Mouse (Mus musculus) kidney, adult 11 months (tissue): Measurements from ENCODE around the gene Slc16a2.
"Not testable (repeated sequence)": the region's sequence is repeated elsewhere in the genome, so short reads cannot be mapped to it uniquely, and the experiment has no call there.

Source experiments
- DNase-seq: peaks from one replicate; pipeline ENCODE4 v3.0.0; 2022

Gene Slc16a2

GRCm38 (mm10) chrX:103733091-103733490 is 88.7 kb downstream of the Slc16a2 start:
- no peak for DNase-seq

- peak; percentile 23 for DNase-seq
These were observed 89.6 kb downstream of the Slc16a2 start for GRCm38 (mm10) chrX:103732033-103732703.

GRCm38 (mm10) chrX:103722437-103722836 is 99.3 kb downstream of the Slc16a2 start:
- peak; percentile 79 for DNase-seq

GRCm38 (mm10) chrX:103719618-103720185 is 102.1 kb downstream of the Slc16a2 start:
- DNase-seq = no peak

GRCm38 (mm10) chrX:103712922-103713321 is 108.9 kb downstream of the Slc16a2 start:
- DNase-seq = no peak

- no peak for DNase-seq
These were observed 112.1 kb downstream of the Slc16a2 start for GRCm38 (mm10) chrX:103709671-103710070.

- peak; percentile 71 for DNase-seq
These were observed 113.2 kb downstream of the Slc16a2 start for GRCm38 (mm10) chrX:103708592-103708991.

- no peak for DNase-seq
These were observed 117.2 kb downstream of the Slc16a2 start for GRCm38 (mm10) chrX:103704611-103705010.

GRCm38 (mm10) chrX:103704024-103704423 is 117.8 kb downstream of the Slc16a2 start:
- DNase-seq = no peak

GRCm38 (mm10) chrX:103697796-103698195 is 124.0 kb downstream of the Slc16a2 start:
- no peak for DNase-seq

GRCm38 (mm10) chrX:103696081-103696519 is 125.7 kb downstream of the Slc16a2 start:
- DNase-seq = no peak

GRCm38 (mm10) chrX:103695165-103695996 is 126.4 kb downstream of the Slc16a2 start:
- peak; percentile 56 for DNase-seq

- no peak for DNase-seq
These were observed 127.0 kb downstream of the Slc16a2 start for GRCm38 (mm10) chrX:103694787-103695164.

- DNase-seq = no peak
These were observed 127.4 kb downstream of the Slc16a2 start for GRCm38 (mm10) chrX:103694381-103694780.

GRCm38 (mm10) chrX:103692916-103693315 is 128.9 kb downstream of the Slc16a2 start:
- no peak for DNase-seq

- DNase-seq = no peak
These were observed 133.2 kb downstream of the Slc16a2 start for GRCm38 (mm10) chrX:103688551-103688950.

GRCm38 (mm10) chrX:103674674-103675073 is 147.1 kb downstream of the Slc16a2 start:
- DNase-seq = peak; percentile 43

- no peak for DNase-seq
These were observed 148.0 kb downstream of the Slc16a2 start for GRCm38 (mm10) chrX:103673761-103674160.

- no peak for DNase-seq
These were observed 151.5 kb downstream of the Slc16a2 start for GRCm38 (mm10) chrX:103670245-103670644.

- not testable (repeated sequence) for DNase-seq
These were observed 157.3 kb downstream of the Slc16a2 start for GRCm38 (mm10) chrX:103664445-103664844.

GRCm38 (mm10) chrX:103658985-103659384 is 162.8 kb downstream of the Slc16a2 start:
- DNase-seq = no peak

GRCm38 (mm10) chrX:103653021-103653420 is 168.8 kb downstream of the Slc16a2 start:
- DNase-seq = peak; percentile 95

- DNase-seq = no peak
These were observed 169.7 kb downstream of the Slc16a2 start for GRCm38 (mm10) chrX:103652048-103652447.
